Mouse (Mus musculus) kidney, postnatal 25 days (tissue): ENCODE data around the gene Spryd4.
"Not testable (repeated sequence)": the region's sequence is repeated elsewhere in the genome, so short reads cannot be mapped to it uniquely, and the experiment has no call there.

ENCODE experiments used
- DNase-seq, 2 experiments: peaks; one replicate each; pipeline ENCODE4 v3.0.0; 2021; ENCODE audit warnings: mixed read lengths in 2 of 2

The Spryd4 gene

GRCm38 (mm10) chr10:128225064-128225463 is 13.5 kb upstream of the Spryd4 start:
- DNase-seq = no peak

DNA sequence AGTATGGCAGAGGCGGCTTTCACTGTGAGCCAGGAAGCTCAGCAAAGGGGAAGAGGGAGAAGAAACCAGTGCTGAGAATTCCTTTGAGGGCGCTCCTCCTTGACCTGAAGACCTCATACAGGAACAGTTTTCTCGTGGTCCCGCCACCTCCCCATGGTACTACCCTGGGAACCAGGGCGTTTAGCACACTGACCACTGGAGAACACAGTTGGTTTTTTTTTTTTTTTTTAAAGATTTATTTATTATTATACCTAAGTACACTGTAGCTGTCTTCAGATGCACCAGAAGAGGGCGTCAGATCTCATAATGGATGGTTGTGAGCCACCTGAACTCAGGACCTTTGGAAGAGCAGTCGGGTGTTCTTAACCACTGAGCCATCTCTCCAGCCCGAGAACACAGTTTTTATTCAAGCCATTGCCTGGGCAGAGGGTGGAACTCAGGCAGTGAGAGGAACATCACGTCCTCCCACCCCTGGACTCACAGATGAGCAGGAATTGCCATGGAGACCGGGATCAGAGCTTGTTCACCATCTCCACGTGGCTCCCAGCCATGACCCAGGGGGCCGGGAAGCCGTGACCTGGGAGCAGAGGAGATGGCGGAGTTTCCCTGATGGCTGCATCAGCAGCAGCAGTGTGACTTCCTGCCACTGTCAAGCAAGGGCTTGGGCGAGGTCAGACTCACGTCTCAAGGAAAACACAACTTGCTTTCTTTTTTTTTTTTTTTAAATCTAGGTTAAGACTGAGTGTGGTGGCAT is 10.1 kb upstream of the Spryd4 start:
- peak; percentile 24 to 57 for DNase-seq

DNA sequence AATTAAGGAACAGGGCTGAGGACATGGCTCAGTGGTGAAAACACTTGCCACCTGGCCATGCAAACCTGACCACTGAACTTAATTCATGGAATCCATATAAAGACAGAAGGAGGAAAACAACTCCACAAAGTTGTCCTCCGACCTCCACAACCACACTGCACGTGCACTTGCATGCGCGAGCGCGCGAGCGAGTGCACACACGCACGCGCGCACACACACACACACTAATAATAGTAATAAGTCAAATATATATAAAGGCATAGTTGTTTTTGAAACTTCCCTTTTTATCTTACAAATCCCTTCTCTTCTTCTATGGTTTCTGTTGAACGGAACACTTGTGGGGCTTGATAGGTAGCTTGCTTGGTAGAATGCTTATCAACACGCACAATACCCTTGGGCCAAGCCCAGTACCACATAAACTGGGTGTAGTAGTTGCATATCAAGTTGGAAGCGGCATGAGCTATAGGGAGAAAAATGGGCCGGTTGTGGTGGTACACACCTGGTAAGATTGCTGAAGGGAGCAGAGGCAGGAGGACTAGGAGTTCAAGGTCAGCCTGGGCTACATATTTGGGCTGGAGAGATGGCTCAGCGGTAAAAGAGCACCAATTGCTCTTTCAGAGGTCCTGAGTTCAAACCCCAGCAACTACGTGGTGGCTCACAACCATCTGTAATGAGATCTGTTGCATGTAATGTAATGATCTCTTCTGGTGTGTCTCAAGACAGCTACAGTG is 6.9 kb upstream of the Spryd4 start:
- DNase-seq = no peak

GRCm38 (mm10) chr10:128214981-128215380 is 3.4 kb upstream of the Spryd4 start:
- no peak for DNase-seq

- not testable (repeated sequence) for DNase-seq
Measured at GRCm38 (mm10) chr10:128214112-128214511, 2.5 kb upstream of the Spryd4 start.

DNA sequence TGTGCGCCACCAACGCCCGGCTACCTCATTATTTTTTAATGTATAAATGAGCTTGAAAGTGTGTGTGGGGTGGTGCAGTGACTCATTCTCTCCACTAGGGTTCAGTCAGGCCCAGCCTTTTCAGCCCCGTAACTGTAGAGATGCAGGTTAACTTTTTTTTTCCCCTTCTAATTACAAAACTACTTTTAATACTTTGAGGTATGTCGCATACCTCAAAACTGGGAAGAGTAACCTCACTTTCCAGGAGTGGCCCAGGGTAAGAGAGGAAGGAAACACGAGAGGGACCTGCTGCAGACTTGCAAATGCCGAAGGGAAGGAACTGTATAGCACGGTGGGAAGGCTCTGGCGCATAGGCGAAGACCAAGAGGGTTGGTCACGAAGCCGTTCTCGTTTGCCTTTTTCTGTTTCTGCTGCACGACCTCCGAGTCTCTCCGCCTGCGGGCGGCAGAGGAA is 1.3 kb upstream of the Spryd4 start:
- peak; percentile 78 to 85 for DNase-seq

DNA sequence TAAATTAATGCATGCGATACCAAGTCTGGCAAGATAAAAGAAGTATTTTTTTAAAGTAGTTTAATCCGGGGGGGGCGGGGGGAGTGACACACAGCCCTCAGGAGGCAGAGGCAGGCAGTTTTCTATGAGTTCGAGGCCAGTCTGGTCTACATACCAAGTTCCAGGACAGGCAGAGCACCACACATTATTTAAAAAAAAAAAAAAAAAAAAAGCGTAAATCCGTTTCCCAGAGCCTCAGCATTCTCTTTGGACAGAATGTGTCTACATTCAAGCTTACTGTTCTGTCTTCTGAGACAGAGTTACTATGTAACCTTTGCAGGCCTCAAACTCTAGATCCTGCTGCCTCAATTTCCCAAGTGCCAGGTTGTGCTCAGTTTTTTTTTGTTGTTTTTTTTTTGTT is 541 bp upstream of the Spryd4 start:
- DNase-seq = no peak

DNA sequence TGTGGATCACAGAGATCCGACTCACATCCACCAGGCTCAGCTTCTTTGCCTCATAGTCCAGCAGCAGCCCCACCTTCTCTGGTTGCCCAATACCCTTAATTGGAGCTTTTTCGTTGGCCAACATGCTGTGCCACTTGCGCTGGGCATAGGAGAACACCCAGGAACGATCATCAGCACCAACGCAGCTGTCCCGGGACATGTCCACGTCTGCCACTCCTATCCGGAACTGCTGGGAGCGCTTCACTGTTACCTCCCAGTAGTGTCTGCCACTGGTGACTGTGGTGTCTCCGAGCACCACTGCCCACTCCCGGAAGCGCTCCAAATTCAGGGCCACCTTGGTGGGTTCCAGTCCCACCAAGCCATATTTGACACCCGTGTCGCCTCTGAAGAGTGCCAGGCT is 653 bp downstream of the Spryd4 start:
- DNase-seq = peak in 1 of 2 experiments; percentile 11

DNA sequence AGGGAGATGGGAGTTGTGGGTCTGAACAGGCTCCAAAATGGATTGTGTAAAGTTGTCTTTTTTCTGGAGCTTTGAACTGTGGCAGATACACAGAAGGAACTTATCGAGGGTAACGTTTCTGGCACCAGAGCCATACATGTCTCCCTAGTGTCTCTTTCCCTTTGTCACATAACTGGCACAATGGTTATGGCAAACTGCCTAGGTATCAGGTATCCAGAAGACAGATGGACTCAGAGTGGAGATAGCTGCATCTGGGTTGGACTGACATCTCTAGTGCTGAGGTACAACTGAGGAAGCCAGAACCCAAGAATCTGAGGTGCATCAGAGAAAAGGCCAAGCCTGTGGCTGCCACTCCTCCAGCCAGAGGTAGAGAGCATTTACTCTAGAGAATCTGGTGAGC is 1.5 kb downstream of the Spryd4 start:
- no peak for DNase-seq

DNA sequence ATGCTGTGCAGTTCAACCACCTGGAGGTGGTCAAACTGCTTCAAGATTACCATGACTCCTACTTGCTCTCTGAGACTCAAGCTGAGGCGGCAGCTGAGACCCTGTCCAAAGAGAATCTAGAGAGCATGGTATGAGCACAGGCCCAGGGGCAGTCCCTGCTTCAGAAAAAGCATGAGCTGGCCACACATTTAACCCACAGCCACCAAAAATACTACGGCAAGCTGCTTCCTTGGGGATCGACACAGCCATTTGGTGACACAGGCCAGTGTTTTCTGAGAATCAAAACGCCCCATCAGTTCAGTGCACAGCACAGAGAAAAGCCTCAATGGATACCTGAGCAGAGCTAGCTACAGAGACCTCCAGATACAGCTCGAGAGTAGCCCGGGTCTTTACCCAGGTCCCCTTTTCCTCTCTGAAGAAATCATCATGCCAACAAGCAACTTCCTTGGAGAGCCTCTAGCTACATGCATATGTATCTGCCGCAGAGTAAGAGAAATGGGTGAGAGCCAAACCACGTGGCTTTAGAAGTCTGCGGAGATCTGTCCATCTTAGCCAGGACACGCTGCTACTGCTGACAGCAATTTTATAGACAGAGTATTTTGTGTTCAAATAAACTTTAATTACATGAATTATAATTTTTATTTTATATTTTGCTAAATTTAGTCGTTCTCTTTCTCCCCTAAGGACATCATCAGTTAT is 2.1 kb downstream of the Spryd4 start:
- no peak for DNase-seq

DNA sequence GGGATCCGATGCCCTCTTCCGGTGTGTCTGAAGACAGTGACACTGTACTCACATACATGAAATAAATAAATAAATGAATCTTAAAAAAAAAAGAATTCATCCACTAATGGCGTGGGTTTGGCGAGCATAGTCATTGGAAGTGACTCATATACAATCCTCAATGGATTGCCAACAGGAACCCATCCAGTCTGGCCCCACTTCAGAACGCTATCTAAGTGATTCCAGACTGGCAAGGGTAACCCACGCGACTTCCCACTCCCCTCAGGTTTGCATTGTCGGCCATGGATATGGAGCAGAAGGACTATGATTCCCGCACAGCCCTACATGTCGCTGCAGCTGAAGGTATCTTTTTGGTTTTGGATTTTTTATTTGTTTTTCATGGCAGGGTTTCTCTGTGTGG is 3.3 kb downstream of the Spryd4 start:
- no peak for DNase-seq

DNA sequence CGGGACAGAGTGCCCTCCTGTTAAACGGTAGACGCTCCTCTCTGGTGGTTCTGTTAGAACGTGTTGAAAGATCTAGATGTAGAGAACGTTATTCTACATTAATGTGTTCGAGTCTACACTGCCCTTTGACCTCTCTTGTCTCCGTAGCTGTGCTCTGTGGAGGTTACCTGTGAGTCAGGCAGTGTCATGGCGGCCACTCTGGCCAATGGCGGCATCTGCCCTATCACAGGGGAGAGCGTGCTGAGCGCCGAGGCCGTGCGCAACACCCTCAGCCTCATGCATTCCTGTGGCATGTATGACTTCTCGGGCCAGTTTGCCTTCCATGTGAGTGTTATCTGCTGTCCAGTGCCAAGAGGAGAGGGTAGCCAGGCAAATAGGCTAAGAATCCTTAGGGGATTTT is 6.7 kb downstream of the Spryd4 start:
- no peak for DNase-seq

DNA sequence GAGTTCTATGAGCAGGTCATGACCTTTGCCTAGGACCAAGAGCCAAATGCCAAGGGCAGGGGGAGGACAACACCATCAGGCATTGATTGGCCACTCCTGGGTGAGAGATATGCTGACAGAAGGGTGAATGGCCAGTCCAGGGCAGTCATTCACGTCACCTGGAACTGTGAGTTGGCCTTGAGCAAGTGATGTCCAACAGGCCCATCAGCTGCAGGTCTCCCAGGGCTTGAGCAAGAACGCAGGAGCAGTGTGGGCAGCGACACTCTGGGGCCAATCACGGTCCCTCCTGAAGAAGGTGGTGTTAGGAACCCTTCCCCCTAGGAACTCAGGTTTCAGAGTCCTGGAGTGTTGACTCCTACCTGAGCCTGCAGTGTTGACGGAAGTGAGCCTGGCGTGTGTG is 9.8 kb downstream of the Spryd4 start:
- no peak for DNase-seq

DNA sequence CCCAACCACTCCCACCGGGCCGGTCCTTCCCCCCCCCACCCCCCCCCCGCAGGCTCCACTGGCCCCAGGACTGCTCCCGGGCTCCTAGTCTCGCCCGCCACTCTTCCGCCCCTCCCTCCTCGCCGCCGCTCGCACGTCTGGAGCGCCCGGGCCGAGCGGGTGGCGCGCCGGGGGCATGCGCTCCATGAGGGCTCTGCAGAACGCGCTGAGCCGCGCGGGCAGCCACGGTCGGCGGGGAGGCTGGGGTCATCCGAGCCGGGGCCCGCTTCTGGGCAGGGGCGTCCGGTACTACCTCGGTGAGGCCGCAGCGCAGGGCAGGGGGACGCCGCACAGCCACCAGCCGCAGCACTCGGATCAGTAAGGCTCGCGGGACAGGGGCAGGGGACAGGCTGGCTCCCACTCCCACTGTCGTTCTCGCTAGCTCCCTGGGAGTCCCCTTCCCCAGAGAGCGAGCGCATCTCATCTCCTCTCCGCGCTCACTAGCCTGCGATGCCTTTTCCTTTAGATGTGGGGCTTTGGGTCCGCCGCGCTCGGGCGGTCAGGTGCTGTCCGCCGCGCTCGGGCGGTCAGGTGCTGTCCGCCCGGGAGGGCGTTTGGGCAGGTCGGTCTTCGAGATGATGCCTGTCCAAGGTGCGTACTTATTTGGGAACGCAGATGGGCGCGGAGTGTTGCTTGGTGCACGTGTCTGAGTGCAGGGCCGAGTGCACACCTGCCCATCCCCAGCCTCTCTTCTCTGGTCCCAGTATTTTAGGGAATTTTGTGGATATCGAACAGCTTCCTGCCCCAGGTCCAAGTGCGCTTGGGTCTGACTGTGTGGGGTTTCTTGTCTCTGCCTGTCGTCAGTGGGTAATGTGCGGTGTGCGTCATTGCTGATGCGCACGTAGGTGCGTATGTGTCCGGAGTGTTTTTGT is 16.8 kb downstream of the Spryd4 start:
- DNase-seq = peak; percentile 6 to 48

- DNase-seq = peak; percentile 98
Measured at GRCm38 (mm10) chr10:128194024-128194550, 17.5 kb downstream of the Spryd4 start, which contains the start of gene Gls2. Gene Gls2 (plus strand): TSS chr10:128194457.

GRCm38 (mm10) chr10:128193113-128193512 is 18.5 kb downstream of the Spryd4 start:
- DNase-seq = no peak

- not testable (repeated sequence) for DNase-seq
Measured at GRCm38 (mm10) chr10:128192030-128192766, 19.4 kb downstream of the Spryd4 start.

DNA sequence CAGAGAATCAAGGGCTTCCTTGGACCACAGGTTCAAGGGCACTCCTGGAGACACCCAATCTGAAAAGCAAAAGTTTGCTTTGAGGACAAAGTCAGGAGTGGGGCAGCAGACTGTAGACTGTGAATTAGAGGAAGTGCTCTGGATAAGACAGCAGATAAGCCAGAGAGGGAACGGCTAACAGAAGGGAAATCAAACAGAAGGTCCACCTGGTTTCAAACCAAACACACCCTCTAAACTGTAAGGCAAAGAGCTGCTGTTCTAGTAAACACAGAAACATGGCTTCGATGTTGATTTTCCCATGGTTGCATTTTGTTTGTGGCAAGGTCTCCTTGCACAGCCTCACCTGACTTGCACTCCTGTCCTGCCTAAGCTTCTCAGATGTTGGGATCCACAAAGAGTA is 20.1 kb downstream of the Spryd4 start:
- no peak for DNase-seq

GRCm38 (mm10) chr10:128188242-128188877 is 23.2 kb downstream of the Spryd4 start:
- DNase-seq = peak; percentile 74 to 93

- no peak for DNase-seq
Measured at GRCm38 (mm10) chr10:128187181-128187605, 24.4 kb downstream of the Spryd4 start.

DNA sequence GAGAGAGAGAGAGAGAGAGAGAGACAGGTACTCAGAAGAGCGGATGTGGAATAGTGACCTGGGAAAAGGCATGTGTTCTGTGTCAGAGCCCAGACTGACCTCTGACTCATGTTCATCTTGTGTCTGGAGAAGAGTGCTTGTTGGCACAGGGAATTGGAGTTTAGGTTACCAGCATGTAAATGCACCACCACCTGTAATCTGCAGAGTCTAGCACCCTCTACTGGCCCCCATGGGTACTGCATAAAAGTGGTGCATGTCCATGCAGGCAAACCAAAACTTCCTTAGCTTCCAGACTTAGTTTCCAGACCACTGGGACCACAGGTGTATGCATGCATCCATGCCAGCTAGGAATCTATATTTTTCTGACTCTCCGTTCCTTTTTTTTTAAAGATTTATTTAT is 25.6 kb downstream of the Spryd4 start:
- DNase-seq = peak; percentile 86 to 92
